Mouse (Mus musculus): Measurements from ENCODE around the gene Mmp17. TPM values are rescaled to one million over a fixed set of nuclear protein-coding genes. Genes with fewer than 3 reads are reported as not detected.
"Not testable (repeated sequence)": the region's sequence is repeated elsewhere in the genome, so short reads cannot be mapped to it uniquely, and the experiment has no call there.

Gene Mmp17
- polyA plus RNA-seq, 1 experiment from 2014 or later = 0.67 TPM

GRCm38 (mm10) chr5:129607476-129607875, 23.5 kb downstream of the Mmp17 start:
- no peaks in the 10 kb centered on the region for H3K36me3 ChIP-seq (ENCODE audit: control insufficient read depth, insufficient read depth, low read length)
- no peaks in the 10 kb centered on the region for H3K4me1 ChIP-seq (replicated peaks; ENCODE audit: control insufficient read depth, insufficient read depth, low read length)
- H3K27ac ChIP-seq (ENCODE audit: low read depth, low read length) = no peak overlapping the region
- no peaks in the 10 kb centered on the region for H3K27me3 ChIP-seq (replicated peaks; ENCODE audit: control insufficient read depth, insufficient read depth, low read length)
- DNase-seq (ENCODE audit: low spot score) (no peak), ATAC-seq (replicated peaks; ENCODE audit: low FRiP score) (no peak)
- no peak overlapping the region for H3K9ac ChIP-seq (ENCODE audit: low read depth, low read length)
- WGBS = 73% methylated on average over 8 of the region's 8 CpGs
- no peak overlapping the region for H3K4me2 ChIP-seq
- no peak overlapping the region for H3K4me3 ChIP-seq (ENCODE audit: low read depth, low read length)
- H3K9me3 ChIP-seq (ENCODE audit: control insufficient read depth, low read length) = no peaks in the 10 kb centered on the region

DNA sequence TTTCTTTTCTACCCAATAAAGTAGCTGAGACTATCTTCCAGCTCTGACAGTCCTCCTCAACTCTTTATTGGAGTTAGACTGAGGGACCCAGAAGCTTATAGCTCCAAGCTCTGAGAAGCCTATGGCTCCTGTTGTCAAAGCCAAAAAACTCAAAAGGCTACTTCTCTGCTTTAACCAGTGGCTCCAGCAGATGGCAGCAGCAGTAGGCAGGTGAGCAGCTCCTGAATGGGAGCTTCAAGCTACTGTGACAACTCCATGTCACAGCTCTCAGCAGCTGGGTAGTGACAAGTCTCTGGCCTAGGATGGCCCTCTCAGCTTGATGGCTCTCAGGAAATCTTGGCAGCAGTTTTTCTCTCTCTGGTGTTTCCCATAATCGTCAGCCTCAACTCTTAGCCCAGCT, 27.1 kb downstream of the Mmp17 start:
- peak; percentile 53 for DNase-seq (ENCODE audit: low spot score)
- no peaks in the 10 kb centered on the region for H3K27me3 ChIP-seq (replicated peaks; ENCODE audit: control insufficient read depth, insufficient read depth, low read length)
- H3K4me2 ChIP-seq = no peak overlapping the region
- ATAC-seq (replicated peaks; ENCODE audit: low FRiP score) = 0 out of 2 replicates have a peak, but pooled peaks have one; percentile 36
- no peak overlapping the region for H3K4me3 ChIP-seq (ENCODE audit: low read depth, low read length)
- no peaks in the 10 kb centered on the region for H3K9me3 ChIP-seq (ENCODE audit: control insufficient read depth, low read length)
- no peak overlapping the region for H3K27ac ChIP-seq (ENCODE audit: low read depth, low read length)
- H3K36me3 ChIP-seq (ENCODE audit: control insufficient read depth, insufficient read depth, low read length) = no peaks in the 10 kb centered on the region
- H3K4me1 ChIP-seq (replicated peaks; ENCODE audit: control insufficient read depth, insufficient read depth, low read length) = no peaks in the 10 kb centered on the region
- no peak overlapping the region for H3K9ac ChIP-seq (ENCODE audit: low read depth, low read length)
- WGBS = 16% methylated on average over 1 of the region's 1 CpGs

- not testable (repeated sequence) for H3K27me3 ChIP-seq (replicated peaks; ENCODE audit: control insufficient read depth, insufficient read depth, low read length); H3K9me3 ChIP-seq (ENCODE audit: control insufficient read depth, low read length)
- WGBS = 49% methylated on average over 9 of the region's 9 CpGs
Measured at GRCm38 (mm10) chr5:129620600-129620999, 36.6 kb downstream of the Mmp17 start.

DNA sequence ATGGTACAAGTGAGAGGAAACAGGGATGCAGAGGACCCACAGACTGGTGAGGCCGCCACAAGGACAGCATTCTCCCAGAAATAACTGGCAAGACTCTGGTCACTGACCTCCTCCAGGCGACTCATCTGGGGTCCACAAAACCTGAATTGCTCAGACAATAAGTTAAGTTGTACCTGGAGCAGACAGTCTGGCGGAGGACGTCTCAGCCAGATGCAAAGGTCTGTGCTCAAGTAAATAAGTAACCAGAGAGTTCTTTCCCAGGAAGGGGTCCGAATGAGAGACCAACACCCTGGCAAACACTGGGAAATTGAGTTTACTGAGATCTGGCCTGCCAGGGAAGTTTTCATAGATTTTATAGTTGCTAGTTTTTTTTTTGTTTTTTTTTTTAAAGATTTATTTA, 37.4 kb downstream of the Mmp17 start:
- H3K4me3 ChIP-seq (ENCODE audit: low read depth, low read length) = no peak overlapping the region
- no peak overlapping the region for H3K4me2 ChIP-seq
- H3K27ac ChIP-seq (ENCODE audit: low read depth, low read length) = no peak overlapping the region
- ATAC-seq (replicated peaks; ENCODE audit: low FRiP score) (no peak), DNase-seq (ENCODE audit: low spot score) (no peak)
- 74% methylated on average over 5 of the region's 5 CpGs for WGBS
- H3K4me1 ChIP-seq (replicated peaks; ENCODE audit: control insufficient read depth, insufficient read depth, low read length) = no peaks in the 10 kb centered on the region
- no peaks in the 10 kb centered on the region for H3K27me3 ChIP-seq (replicated peaks; ENCODE audit: control insufficient read depth, insufficient read depth, low read length)
- no peaks in the 10 kb centered on the region for H3K36me3 ChIP-seq (ENCODE audit: control insufficient read depth, insufficient read depth, low read length)
- no peak overlapping the region for H3K9ac ChIP-seq (ENCODE audit: low read depth, low read length)
- H3K9me3 ChIP-seq (ENCODE audit: control insufficient read depth, low read length) = no peaks in the 10 kb centered on the region

More at GRCm38 (mm10) chr5:129620600-129620999, 36.6 kb downstream of the Mmp17 start:
- ATAC-seq (replicated peaks; ENCODE audit: low FRiP score); H3K36me3 ChIP-seq (ENCODE audit: control insufficient read depth, insufficient read depth, low read length); H3K4me1 ChIP-seq (replicated peaks; ENCODE audit: control insufficient read depth, insufficient read depth, low read length); H3K4me3 ChIP-seq (ENCODE audit: low read depth, low read length); H3K9ac ChIP-seq (ENCODE audit: low read depth, low read length); H3K4me2 ChIP-seq; DNase-seq (ENCODE audit: low spot score); H3K27ac ChIP-seq (ENCODE audit: low read depth, low read length): not testable (repeated sequence)

DNA sequence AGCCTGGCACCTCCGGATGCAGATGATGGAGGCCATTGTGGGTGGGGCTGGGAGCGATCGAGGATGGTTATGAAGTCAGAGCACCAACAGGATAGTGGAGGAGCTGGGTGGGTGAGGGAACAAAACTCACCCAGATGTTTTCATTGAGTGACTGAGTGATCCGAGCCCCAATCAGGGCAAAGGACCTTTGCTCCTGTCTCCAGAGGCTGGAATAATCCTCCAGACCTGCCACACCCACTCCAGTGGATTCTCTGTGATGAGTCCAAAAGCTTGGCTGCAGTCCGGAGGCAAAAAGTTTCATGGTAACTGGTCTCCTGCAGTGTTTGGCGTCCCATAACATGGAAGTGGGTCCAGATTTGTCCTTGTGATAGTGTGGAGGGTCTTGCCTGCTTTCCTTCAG, 42.1 kb downstream of the Mmp17 start:
- 77% methylated on average over 6 of the region's 6 CpGs for WGBS
- DNase-seq (ENCODE audit: low spot score) = no peak
- Histone ChIP-seq H3K4me1 (replicated peaks; ENCODE audit: control insufficient read depth, insufficient read depth, low read length) (no peaks in the 10 kb centered on the region), H3K36me3 (ENCODE audit: control insufficient read depth, insufficient read depth, low read length) (no peaks in the 10 kb centered on the region), H3K27ac (ENCODE audit: low read depth, low read length) (no peak overlapping the region), H3K27me3 (replicated peaks; ENCODE audit: control insufficient read depth, insufficient read depth, low read length) (no peaks in the 10 kb centered on the region), H3K9ac (ENCODE audit: low read depth, low read length) (no peak overlapping the region), H3K4me3 (ENCODE audit: low read depth, low read length) (no peak overlapping the region), H3K9me3 (ENCODE audit: control insufficient read depth, low read length) (no peaks in the 10 kb centered on the region), H3K4me2 (no peak overlapping the region)
- no peak for ATAC-seq (replicated peaks; ENCODE audit: low FRiP score)

GRCm38 (mm10) chr5:129626586-129626985, 42.6 kb downstream of the Mmp17 start:
- H3K36me3 ChIP-seq (ENCODE audit: control insufficient read depth, insufficient read depth, low read length) = not testable (repeated sequence)
- 68% methylated on average over 4 of the region's 4 CpGs for WGBS

GRCm38 (mm10) chr5:129632270-129633250, 48.6 kb downstream of the Mmp17 start:
- not testable (repeated sequence) for H3K36me3 ChIP-seq (ENCODE audit: control insufficient read depth, insufficient read depth, low read length); H3K27me3 ChIP-seq (replicated peaks; ENCODE audit: control insufficient read depth, insufficient read depth, low read length); ATAC-seq (replicated peaks; ENCODE audit: low FRiP score); H3K9ac ChIP-seq (ENCODE audit: low read depth, low read length); H3K9me3 ChIP-seq (ENCODE audit: control insufficient read depth, low read length); DNase-seq (ENCODE audit: low spot score); H3K4me2 ChIP-seq; H3K4me3 ChIP-seq (ENCODE audit: low read depth, low read length); H3K4me1 ChIP-seq (replicated peaks; ENCODE audit: control insufficient read depth, insufficient read depth, low read length); H3K27ac ChIP-seq (ENCODE audit: low read depth, low read length)
- WGBS = 70% methylated on average over 2 of the region's 2 CpGs

More at GRCm38 (mm10) chr5:129626586-129626985, 42.6 kb downstream of the Mmp17 start:
- DNase-seq (ENCODE audit: low spot score); H3K9me3 ChIP-seq (ENCODE audit: control insufficient read depth, low read length); H3K4me1 ChIP-seq (replicated peaks; ENCODE audit: control insufficient read depth, insufficient read depth, low read length); H3K4me3 ChIP-seq (ENCODE audit: low read depth, low read length); H3K9ac ChIP-seq (ENCODE audit: low read depth, low read length); ATAC-seq (replicated peaks; ENCODE audit: low FRiP score); H3K27me3 ChIP-seq (replicated peaks; ENCODE audit: control insufficient read depth, insufficient read depth, low read length); H3K27ac ChIP-seq (ENCODE audit: low read depth, low read length); H3K4me2 ChIP-seq: not testable (repeated sequence)

GRCm38 (mm10) chr5:129650858-129651257, 66.9 kb downstream of the Mmp17 start:
- Histone ChIP-seq H3K4me3 (ENCODE audit: low read depth, low read length) (no peak overlapping the region), H3K27ac (ENCODE audit: low read depth, low read length) (no peak overlapping the region), H3K4me2 (no peak overlapping the region), H3K9ac (ENCODE audit: low read depth, low read length) (no peak overlapping the region), H3K9me3 (ENCODE audit: control insufficient read depth, low read length) (no peaks in the 10 kb centered on the region), H3K4me1 (replicated peaks; ENCODE audit: control insufficient read depth, insufficient read depth, low read length) (no peaks in the 10 kb centered on the region), H3K27me3 (replicated peaks; ENCODE audit: control insufficient read depth, insufficient read depth, low read length) (no peaks in the 10 kb centered on the region), H3K36me3 (ENCODE audit: control insufficient read depth, insufficient read depth, low read length) (no peaks in the 10 kb centered on the region)
- no peak for ATAC-seq (replicated peaks; ENCODE audit: low FRiP score)
- DNase-seq (ENCODE audit: low spot score) = no peak
- 89% methylated on average over 5 of the region's 5 CpGs for WGBS

GRCm38 (mm10) chr5:129657016-129657415, 73.0 kb downstream of the Mmp17 start:
- no peak overlapping the region for H3K4me3 ChIP-seq (ENCODE audit: low read depth, low read length)
- H3K4me2 ChIP-seq = no peak overlapping the region
- H3K9me3 ChIP-seq (ENCODE audit: control insufficient read depth, low read length) = no peaks in the 10 kb centered on the region
- H3K27ac ChIP-seq (ENCODE audit: low read depth, low read length) = no peak overlapping the region
- no peak for ATAC-seq (replicated peaks; ENCODE audit: low FRiP score)
- H3K9ac ChIP-seq (ENCODE audit: low read depth, low read length) = no peak overlapping the region
- no peaks in the 10 kb centered on the region for H3K27me3 ChIP-seq (replicated peaks; ENCODE audit: control insufficient read depth, insufficient read depth, low read length)
- WGBS = 94% methylated on average over 10 of the region's 10 CpGs
- H3K4me1 ChIP-seq (replicated peaks; ENCODE audit: control insufficient read depth, insufficient read depth, low read length) = no peaks in the 10 kb centered on the region
- DNase-seq (ENCODE audit: low spot score) = no peak
- H3K36me3 ChIP-seq (ENCODE audit: control insufficient read depth, insufficient read depth, low read length) = peaks cover 16% of the 10 kb centered on the region

Data from liver, embryonic 11.5 days (tissue).